In genomic region chr3:58071574-58071973, GRCm38 (mm10) we compare ENCODE assay signal across 25 mouse cellular contexts.
DNase-seq lines count a peak whose midpoint lies in the region; ATAC-seq and TF ChIP-seq lines count a peak whose summit lies in the region.
"Had no signal": no experiment of that assay in that cellular context is flagged by ENCODE, and none has a peak within 500 bp of the region (broad histone marks: within the 10 kb centered on the region; RNA-seq: fewer than 3 reads in every experiment).

No protein-coding gene starts in this region.

- no peak for DNase-seq in forebrain, embryonic 10.5 days (ENCODE audit: extremely low spot score, low spot score)
- DNase-seq in forebrain, postnatal 0 days: no peak
- peak; percentile 38 for DNase-seq in kidney, adult 9 months
- DNase-seq in heart, postnatal 14 days: no peak
- DNase-seq: adrenal gland, postnatal 25 days; cerebellum, adult 11-12 months; cerebellum, adult 9-11 months; gastrocnemius, postnatal 10 days; kidney, postnatal 10 days; layer of hippocampus, postnatal 36 days; left cerebral cortex, postnatal 4 days; lung, adult 2 months; lung, postnatal 14 days; midbrain, embryonic 14.5 days; right cerebral cortex, postnatal 14 days; thymus, postnatal 4 days had no signal

- no peak overlapping the region for H3K4me3 ChIP-seq in forebrain, embryonic 10.5 days
- no peak overlapping the region for H3K4me3 ChIP-seq in forebrain, postnatal 0 days (ENCODE audit: low read depth, low read length)
- no peak overlapping the region for H3K4me3 ChIP-seq in kidney, embryonic 16.5 days (ENCODE audit: low read length)
- no peak overlapping the region for H3K4me3 ChIP-seq in midbrain, embryonic 12.5 days
- H3K4me3 ChIP-seq in midbrain, embryonic 15.5 days: no peak overlapping the region
- no peak overlapping the region for H3K4me3 ChIP-seq in hindbrain, embryonic 16.5 days (ENCODE audit: low read length)
- H3K4me3 ChIP-seq: erythroblast, embryonic 14.5 days; forebrain, embryonic 12.5 days had no signal

- intact Hi-C loops in heart, postnatal 14 days (cut with DNase I): no loop called here

- no peak for TF ChIP-seq CTCF in forebrain, postnatal 0 days (IDR thresholded peaks at IDR 0.05; ENCODE audit: low read depth)

- H3K36me3 ChIP-seq in forebrain, embryonic 10.5 days (replicated peaks): no peaks in the 10 kb centered on the region
- no peaks in the 10 kb centered on the region for H3K36me3 ChIP-seq in forebrain, postnatal 0 days (ENCODE audit: insufficient read depth)
- no peaks in the 10 kb centered on the region for H3K36me3 ChIP-seq in kidney, embryonic 16.5 days (ENCODE audit: insufficient read depth, low read length)
- no peaks in the 10 kb centered on the region for H3K36me3 ChIP-seq in midbrain, embryonic 12.5 days
- H3K36me3 ChIP-seq in midbrain, embryonic 15.5 days (replicated peaks): no peaks in the 10 kb centered on the region
- no peaks in the 10 kb centered on the region for H3K36me3 ChIP-seq in hindbrain, embryonic 16.5 days (ENCODE audit: control insufficient read depth, insufficient read depth, low read length)
- H3K36me3 ChIP-seq: forebrain, embryonic 12.5 days had no signal

- H3K4me1 ChIP-seq in forebrain, embryonic 10.5 days: peaks cover 12% of the 10 kb centered on the region
- H3K4me1 ChIP-seq in forebrain, postnatal 0 days (ENCODE audit: insufficient read depth): no peaks in the 10 kb centered on the region
- no peaks in the 10 kb centered on the region for H3K4me1 ChIP-seq in kidney, embryonic 16.5 days (ENCODE audit: insufficient read depth, low read length)
- H3K4me1 ChIP-seq in midbrain, embryonic 12.5 days: peaks cover 11% of the 10 kb centered on the region; the same call in 1 of the 2 replicates
- no peaks in the 10 kb centered on the region for H3K4me1 ChIP-seq in midbrain, embryonic 15.5 days
- H3K4me1 ChIP-seq in hindbrain, embryonic 16.5 days (ENCODE audit: control insufficient read depth, insufficient read depth, low read depth, low read length): no peaks in the 10 kb centered on the region

- no peaks in the 10 kb centered on the region for H3K27me3 ChIP-seq in forebrain, embryonic 10.5 days (ENCODE audit: poor library complexity, severe bottlenecking)
- no peaks in the 10 kb centered on the region for H3K27me3 ChIP-seq in forebrain, postnatal 0 days (ENCODE audit: insufficient read depth, low read length)
- no peaks in the 10 kb centered on the region for H3K27me3 ChIP-seq in kidney, embryonic 16.5 days (ENCODE audit: insufficient read depth, low read length)
- H3K27me3 ChIP-seq in midbrain, embryonic 12.5 days: no peaks in the 10 kb centered on the region
- no peaks in the 10 kb centered on the region for H3K27me3 ChIP-seq in midbrain, embryonic 15.5 days (replicated peaks)
- H3K27me3 ChIP-seq in hindbrain, embryonic 16.5 days (replicated peaks; ENCODE audit: control insufficient read depth, insufficient read depth, low read length): no peaks in the 10 kb centered on the region
- H3K27me3 ChIP-seq: forebrain, embryonic 12.5 days had no signal

- no peak overlapping the region for H3K9ac ChIP-seq in forebrain, postnatal 0 days
- H3K9ac ChIP-seq in kidney, embryonic 16.5 days (replicated peaks; ENCODE audit: low read length): no peak overlapping the region
- H3K9ac ChIP-seq in midbrain, embryonic 12.5 days (replicated peaks): no peak overlapping the region
- H3K9ac ChIP-seq in midbrain, embryonic 15.5 days: no peak overlapping the region
- no peak overlapping the region for H3K9ac ChIP-seq in hindbrain, embryonic 16.5 days (ENCODE audit: low read depth, low read length)
- H3K9ac ChIP-seq: forebrain, embryonic 12.5 days; liver, embryonic 14.5 days had no signal

- H3K4me2 ChIP-seq in forebrain, postnatal 0 days (ENCODE audit: low read depth): no peak overlapping the region
- no peak overlapping the region for H3K4me2 ChIP-seq in kidney, embryonic 16.5 days (replicated peaks; ENCODE audit: low read depth, low read length)
- no peak overlapping the region for H3K4me2 ChIP-seq in midbrain, embryonic 12.5 days (replicated peaks)
- no peak overlapping the region for H3K4me2 ChIP-seq in midbrain, embryonic 15.5 days
- no peak overlapping the region for H3K4me2 ChIP-seq in hindbrain, embryonic 16.5 days (ENCODE audit: low read length)
- H3K4me2 ChIP-seq: forebrain, embryonic 12.5 days had no signal

- H3K9me3 ChIP-seq in forebrain, embryonic 10.5 days: no peaks in the 10 kb centered on the region
- no peaks in the 10 kb centered on the region for H3K9me3 ChIP-seq in forebrain, postnatal 0 days (ENCODE audit: low read length)
- no peaks in the 10 kb centered on the region for H3K9me3 ChIP-seq in kidney, embryonic 16.5 days (ENCODE audit: low read length)
- no peaks in the 10 kb centered on the region for H3K9me3 ChIP-seq in midbrain, embryonic 12.5 days
- H3K9me3 ChIP-seq in midbrain, embryonic 15.5 days: no peaks in the 10 kb centered on the region
- no peaks in the 10 kb centered on the region for H3K9me3 ChIP-seq in hindbrain, embryonic 16.5 days (ENCODE audit: control insufficient read depth, low read length)
- H3K9me3 ChIP-seq: forebrain, embryonic 12.5 days had no signal

- no peak for ATAC-seq in forebrain, postnatal 0 days
- ATAC-seq in kidney, embryonic 16.5 days (ENCODE audit: low FRiP score, low TSS enrichment): no peak
- peak; percentile 44; the same call in 1 of the 2 replicates for ATAC-seq in midbrain, embryonic 12.5 days (ENCODE audit: low FRiP score, low read depth)
- no peak for ATAC-seq in midbrain, embryonic 15.5 days (replicated peaks)
- peak; percentile 42; the same call in 1 of the 2 replicates for ATAC-seq in hindbrain, embryonic 16.5 days
- ATAC-seq: CD4-positive, CD25-positive, alpha-beta regulatory T cell, adult 4 months; intestine, embryonic 16.5 days had no signal

- peak overlapping the region; percentile 79; the same call in 1 of the 2 replicates for H3K27ac ChIP-seq in forebrain, embryonic 10.5 days
- H3K27ac ChIP-seq in forebrain, postnatal 0 days (ENCODE audit: low read depth, low read length): no peak overlapping the region
- no peak overlapping the region for H3K27ac ChIP-seq in kidney, embryonic 16.5 days (ENCODE audit: low read length)
- H3K27ac ChIP-seq in midbrain, embryonic 12.5 days (replicated peaks): no peak overlapping the region
- no peak overlapping the region for H3K27ac ChIP-seq in midbrain, embryonic 15.5 days
- H3K27ac ChIP-seq in hindbrain, embryonic 16.5 days (ENCODE audit: low read depth, low read length): no peak overlapping the region
- H3K27ac ChIP-seq: forebrain, embryonic 12.5 days; liver, embryonic 14.5 days had no signal

- 54% methylated on average over 3 of the region's 3 CpGs for WGBS in forebrain, embryonic 10.5 days
- WGBS in forebrain, postnatal 0 days: 42% methylated on average over 3 of the region's 3 CpGs
- WGBS in kidney, embryonic 16.5 days: 61% methylated on average over 3 of the region's 3 CpGs
- 26% methylated on average over 3 of the region's 3 CpGs for WGBS in midbrain, embryonic 12.5 days
- 37% methylated on average over 3 of the region's 3 CpGs for WGBS in midbrain, embryonic 15.5 days
- 17% methylated on average over 3 of the region's 3 CpGs for WGBS in hindbrain, embryonic 16.5 days

Comparison
In these comparisons a context has a peak if more than half of its experiments do, and no peak if none do; other contexts are left out.
1. ATAC-seq: peak in midbrain, embryonic 12.5 days (single experiment) and hindbrain, embryonic 16.5 days (single experiment); none in forebrain, postnatal 0 days (single experiment), kidney, embryonic 16.5 days (single experiment) and midbrain, embryonic 15.5 days (single experiment).